Mouse (Mus musculus) olfactory bulb, adult 2 months (tissue): ENCODE measurements around the gene Hnmt.

Source experiments
- CTCF ChIP-seq: fragments of 200-500 bp; IDR thresholded peaks from 2 replicates; pipeline ENCODE4 v1.5.1; 2012; ENCODE audit warnings: low read depth, mild to moderate bottlenecking, low read length, moderate library complexity; ENCODE audit not compliant: insufficient read depth
- POLR2A ChIP-seq: fragments of 200-500 bp; IDR thresholded peaks from 2 replicates; pipeline ENCODE4 v1.6.1; 2012; ENCODE audit warnings: mild to moderate bottlenecking, low read depth, low read length, moderate library complexity; ENCODE audit not compliant: insufficient read depth

GRCm38 (mm10) chr2:23996830-23997229 lies 52.4 kb downstream of the Hnmt start:
- no peak for TF ChIP-seq CTCF
- no peak for TF ChIP-seq POLR2A
